Mouse (Mus musculus) ES-CJ7 (cell line): ENCODE data around the gene Tmem25.
"Not testable (repeated sequence)": the region's sequence is repeated elsewhere in the genome, so short reads cannot be mapped to it uniquely, and the experiment has no call there.

Experiments
- DNase-seq: peaks from one replicate; pipeline ENCODE4 v3.0.0; 2011; ENCODE audit warnings: low read depth, low spot score

The Tmem25 gene

DNA sequence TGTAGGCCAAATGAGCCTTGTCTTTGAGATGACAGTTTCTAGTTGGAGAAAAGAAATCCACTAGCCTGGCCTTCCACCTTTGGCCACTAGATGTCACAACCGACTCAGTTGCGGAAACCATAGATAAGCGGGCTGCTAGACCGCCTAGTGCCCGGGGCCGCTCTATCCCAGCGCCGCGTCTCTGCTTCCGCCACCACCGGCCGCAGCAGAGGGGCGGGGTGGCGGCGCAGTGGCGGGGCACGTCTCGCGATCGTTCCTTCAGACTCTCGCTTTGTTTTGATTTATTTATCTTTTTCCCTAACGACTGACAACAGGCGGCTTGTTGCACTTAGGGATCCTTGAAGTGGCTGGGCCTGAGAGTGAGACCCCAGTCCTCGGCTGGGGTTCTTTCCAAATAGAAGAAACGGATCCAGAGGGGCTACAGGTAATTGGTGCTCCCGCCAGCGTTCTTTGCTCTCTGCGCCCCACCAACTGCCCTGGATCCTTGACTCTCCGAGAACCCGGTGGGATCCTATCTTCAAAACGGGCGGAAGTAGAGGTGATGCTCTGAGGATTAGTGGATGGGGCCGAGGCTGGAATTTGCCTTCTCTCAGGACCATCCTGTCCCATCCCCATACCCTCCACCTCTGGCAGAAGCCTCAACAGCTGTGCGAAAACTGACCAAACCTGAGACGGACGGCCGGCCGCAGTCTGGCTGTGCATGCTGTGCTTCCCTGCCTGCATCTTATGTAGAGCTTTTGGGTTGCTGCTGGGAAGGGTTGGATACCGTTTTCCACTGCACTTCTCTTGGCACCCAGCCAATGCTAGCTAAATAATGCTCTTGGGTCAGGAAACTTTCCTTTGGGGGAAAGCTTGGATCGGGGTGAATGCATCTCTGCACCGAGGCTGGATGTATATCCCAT, 26.1 kb downstream of the Tmem25 start:
- peak; percentile 97 for DNase-seq

DNA sequence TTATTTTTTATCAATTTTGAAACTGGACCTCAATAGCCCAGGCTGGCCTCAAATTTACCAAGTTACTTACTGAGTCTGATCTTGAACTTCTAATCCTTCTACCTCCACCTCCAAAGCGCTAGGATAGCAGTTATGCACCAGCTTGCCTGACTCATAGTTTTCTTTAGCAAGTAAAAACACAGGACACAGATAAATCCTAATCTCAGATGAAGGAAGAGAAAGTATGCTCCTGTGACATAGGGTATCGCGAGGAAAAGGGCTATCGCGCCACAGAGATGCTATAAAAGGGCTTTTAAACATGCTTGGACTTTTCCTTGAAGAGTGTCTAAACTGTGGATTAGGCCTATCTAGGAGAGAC, 26.7 kb downstream of the Tmem25 start:
- no peak for DNase-seq

DNA sequence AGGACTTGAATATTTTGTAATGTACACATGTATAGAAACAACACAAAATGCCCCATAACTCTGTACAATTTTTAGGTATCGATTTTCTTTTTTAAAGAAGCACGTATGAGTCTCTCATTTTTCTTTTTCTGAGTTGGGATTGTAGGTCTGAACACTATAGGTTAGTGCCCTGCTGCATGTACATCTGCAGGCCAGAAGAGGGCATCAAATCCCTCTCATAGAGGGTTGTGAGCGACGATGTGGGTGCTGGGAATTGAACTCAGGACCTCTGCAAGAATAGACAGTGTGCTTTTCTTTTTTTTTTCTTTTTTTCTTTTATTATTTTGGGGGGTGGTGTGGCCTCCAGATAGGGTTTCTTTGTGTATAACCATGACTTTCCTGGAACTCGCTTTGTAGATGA, 27.7 kb downstream of the Tmem25 start:
- peak; percentile 46 for DNase-seq

DNA sequence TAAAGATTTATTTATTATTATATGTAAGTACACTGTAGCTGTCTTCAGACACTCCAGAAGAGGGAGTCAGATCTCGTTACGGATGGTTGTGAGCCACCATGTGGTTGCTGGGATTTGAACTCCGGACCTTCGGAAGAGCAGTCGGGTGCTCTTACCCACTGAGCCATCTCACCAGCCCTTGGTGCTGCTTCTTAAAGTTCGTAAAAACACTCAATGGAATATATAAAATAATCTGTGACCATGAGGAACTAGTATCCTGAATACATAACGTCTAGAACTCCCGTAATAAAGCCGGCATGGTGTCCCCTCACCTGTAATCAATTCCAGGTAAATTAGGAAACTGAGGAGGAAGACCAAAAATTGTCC, 31.1 kb downstream of the Tmem25 start:
- not testable (repeated sequence) for DNase-seq

DNA sequence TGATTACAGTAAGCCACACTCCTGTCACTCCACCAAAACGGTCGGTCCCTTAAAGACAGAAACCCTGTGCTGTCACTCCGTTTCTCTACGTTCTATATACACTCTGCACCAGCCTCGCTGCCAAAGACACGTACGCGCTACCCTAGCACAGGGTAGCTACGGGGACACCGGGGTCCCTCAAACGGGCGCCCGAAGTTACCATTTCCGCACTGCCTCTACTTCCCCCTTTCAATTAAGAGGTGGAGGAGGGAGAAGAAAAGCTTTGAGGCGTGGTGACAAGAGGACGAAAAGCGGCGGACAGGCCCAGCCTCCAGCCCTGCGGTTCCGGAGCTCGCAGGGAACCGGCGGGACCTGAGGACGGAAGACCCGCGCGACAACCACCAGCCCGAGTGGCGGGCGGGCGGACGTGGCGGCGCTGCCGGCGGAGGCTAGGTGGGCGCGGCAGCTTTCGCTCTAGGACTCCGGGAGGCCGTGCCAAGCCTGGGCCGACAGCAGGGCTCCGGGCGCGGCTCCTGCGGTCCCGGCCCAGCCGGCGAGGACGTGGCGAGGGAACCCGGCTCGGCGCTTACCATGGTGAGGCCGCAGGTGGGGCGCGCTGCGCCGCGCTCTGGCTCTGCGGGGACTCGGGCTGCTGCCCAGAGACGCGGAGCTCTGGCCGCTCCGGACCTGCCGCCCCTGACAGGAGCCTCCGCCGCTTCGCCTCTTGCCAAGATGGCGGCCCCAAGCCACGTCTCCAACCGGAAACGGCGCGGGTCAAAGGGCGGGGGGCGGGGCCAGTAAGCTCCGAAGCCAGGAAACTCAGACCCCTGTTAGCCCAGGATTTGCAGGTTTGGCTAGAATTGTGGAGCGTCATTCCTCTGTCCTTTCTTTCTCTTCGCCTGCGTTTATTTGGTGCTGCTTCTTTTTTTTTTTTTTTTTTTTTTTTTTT, 31.7 kb downstream of the Tmem25 start, which contains the start of the genes Arcn1 and Ift46:
Gene Arcn1 (minus strand): TSS at position 745 of the 928 bp plus-strand sequence.
Gene Ift46 (plus strand): TSS at position 808 of the 928 bp plus-strand sequence.
- DNase-seq = peak; percentile 73

DNA sequence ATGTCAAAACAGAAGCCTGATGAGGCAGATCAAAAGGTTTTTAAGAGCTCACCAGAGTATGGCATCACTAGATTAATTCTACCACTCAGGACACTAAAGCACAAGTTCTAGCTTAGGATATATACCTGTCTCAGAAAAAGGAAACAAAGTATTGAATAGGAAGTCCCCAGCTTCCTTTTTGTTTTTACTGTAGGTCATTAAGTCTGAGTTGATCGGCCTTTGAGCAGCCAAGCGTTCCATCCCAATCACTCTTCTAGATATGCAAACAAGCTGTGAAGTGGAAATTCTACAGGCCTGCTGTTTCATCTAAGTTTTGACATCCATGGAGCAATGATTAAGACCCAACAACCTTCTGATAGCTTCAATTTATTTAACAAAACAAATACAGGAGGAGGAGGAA, 38.2 kb downstream of the Tmem25 start:
- no peak for DNase-seq

DNA sequence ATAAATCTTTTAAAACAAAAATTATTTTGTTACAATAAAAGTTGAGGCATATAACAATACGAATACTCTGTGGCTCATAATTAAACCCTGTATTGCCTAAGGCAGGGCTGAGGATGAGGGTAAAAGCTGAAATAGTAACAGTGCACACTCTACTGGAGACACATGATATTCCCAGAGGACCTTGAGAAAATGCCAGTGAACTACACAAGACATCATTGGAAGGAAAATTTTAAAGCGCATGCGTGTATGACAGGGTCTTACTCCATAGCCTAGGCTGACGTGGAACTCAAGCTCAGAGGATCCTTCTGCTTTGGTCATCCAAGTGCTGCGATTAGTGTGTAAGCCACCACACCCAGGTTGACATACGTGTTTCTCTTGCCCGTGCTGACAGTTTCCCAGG, 50.6 kb downstream of the Tmem25 start:
- DNase-seq = peak; percentile 38

DNA sequence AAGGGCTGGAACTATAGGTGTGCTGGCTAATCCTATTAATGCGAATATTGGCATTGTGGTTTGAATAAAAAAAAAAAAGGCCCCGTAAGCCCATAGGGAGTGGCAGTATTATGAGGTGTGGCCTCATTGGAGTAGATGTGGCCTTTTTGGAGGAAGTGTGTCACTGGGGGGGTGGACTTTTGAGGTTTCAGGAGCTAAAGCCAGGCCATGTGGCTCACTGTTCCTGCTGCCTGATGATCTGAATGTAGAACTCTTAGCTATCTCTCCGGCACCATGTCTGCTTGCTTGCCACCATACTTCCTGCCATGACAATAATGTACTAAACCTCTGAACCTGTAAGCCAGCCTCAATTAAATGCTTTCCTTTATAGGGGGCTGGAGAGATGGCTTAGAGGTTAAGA, 51.8 kb downstream of the Tmem25 start:
- DNase-seq = no peak

DNA sequence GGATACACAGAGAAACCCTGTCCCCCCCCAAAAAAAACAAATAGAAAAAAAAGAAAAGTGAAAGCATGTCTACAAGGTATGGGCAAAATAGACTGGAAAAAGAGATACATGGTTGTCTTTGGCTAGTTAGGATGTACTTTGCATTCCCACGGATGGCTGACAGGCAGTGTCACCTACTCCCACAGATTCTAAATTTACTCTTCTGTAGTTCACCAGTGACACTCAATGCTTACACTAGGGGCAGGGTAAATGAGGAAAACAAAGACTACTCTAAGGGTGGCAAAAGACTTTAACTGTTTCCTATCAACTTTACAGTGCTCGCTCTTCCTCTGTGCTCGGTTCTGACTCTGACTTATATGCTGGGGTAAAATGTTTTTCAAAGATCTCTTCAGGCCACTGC, 52.4 kb downstream of the Tmem25 start:
- DNase-seq = no peak

DNA sequence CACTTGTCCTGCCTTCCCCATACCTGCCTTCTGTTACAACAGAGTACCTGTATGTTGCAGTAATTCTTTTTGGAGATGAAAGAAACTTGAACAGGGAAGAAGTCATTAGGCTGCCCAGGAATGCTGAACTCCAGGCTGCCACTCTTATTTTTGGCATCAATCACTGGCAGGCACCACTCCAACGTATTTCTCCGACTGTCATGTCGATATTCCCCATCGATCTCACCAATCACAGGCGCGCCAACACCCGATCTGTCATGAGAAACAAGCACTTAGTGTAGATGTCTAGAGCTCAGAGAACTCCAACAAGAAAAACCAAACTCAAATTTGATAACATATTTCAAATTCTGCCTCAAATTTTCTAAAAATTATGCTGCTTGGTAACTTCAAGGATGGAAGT, 53.7 kb downstream of the Tmem25 start:
- DNase-seq = no peak
